Mouse (Mus musculus): ENCODE measurements at regions not wholly inside any gene's neighbourhood (a gene's known extent, or its start where the extent isn't known, plus 50 kb on each side); places are given as distances from the start of the nearest gene placed in this dataset.

- no peak for DNase-seq (ENCODE audit: low spot score)
Measured at GRCm38 (mm10) chr9:115547625-115548325, 237.6 kb upstream of the Stt3b start.

GRCm38 (mm10) chr9:115548722-115549349 lies 238.6 kb upstream of the Stt3b start:
- peak; percentile 10 for DNase-seq (ENCODE audit: low spot score)

- no peak for DNase-seq (ENCODE audit: low spot score)
Measured at GRCm38 (mm10) chr9:115551080-115551479, 240.9 kb upstream of the Stt3b start.

- DNase-seq (ENCODE audit: low spot score): no peak
Measured at GRCm38 (mm10) chr9:115551501-115551900, 241.3 kb upstream of the Stt3b start.

GRCm38 (mm10) chr9:115558131-115558530 lies 247.9 kb upstream of the Stt3b start:
- DNase-seq (ENCODE audit: low spot score): no peak

- DNase-seq (ENCODE audit: low spot score): no peak
Measured at GRCm38 (mm10) chr9:115559521-115559920, 249.3 kb upstream of the Stt3b start.

- no peak for DNase-seq (ENCODE audit: low spot score)
Measured at GRCm38 (mm10) chr9:115561207-115561606, 251.0 kb upstream of the Stt3b start.

- no peak for DNase-seq (ENCODE audit: low spot score)
Measured at GRCm38 (mm10) chr9:115562783-115563182, 252.6 kb upstream of the Stt3b start.

- DNase-seq (ENCODE audit: low spot score): no peak
Measured at GRCm38 (mm10) chr9:115564366-115564765, 254.1 kb upstream of the Stt3b start.

GRCm38 (mm10) chr9:115568693-115569334 lies 258.6 kb upstream of the Stt3b start:
- no peak for DNase-seq (ENCODE audit: low spot score)

GRCm38 (mm10) chr9:115570998-115571397 lies 260.8 kb upstream of the Stt3b start:
- DNase-seq (ENCODE audit: low spot score): no peak

- no peak for DNase-seq (ENCODE audit: low spot score)
Measured at GRCm38 (mm10) chr9:115581116-115581515, 270.9 kb upstream of the Stt3b start.

GRCm38 (mm10) chr9:115583548-115583947 lies 273.3 kb upstream of the Stt3b start:
- no peak for DNase-seq (ENCODE audit: low spot score)

- no peak for DNase-seq (ENCODE audit: low spot score)
Measured at GRCm38 (mm10) chr9:115584874-115585273, 274.7 kb upstream of the Stt3b start.

- no peak for DNase-seq (ENCODE audit: low spot score)
Measured at GRCm38 (mm10) chr9:115592466-115592865, 282.2 kb upstream of the Stt3b start.

GRCm38 (mm10) chr9:115600228-115600627 lies 290.0 kb upstream of the Stt3b start:
- no peak for DNase-seq (ENCODE audit: low spot score)

GRCm38 (mm10) chr9:115600826-115601225 lies 290.6 kb upstream of the Stt3b start:
- no peak for DNase-seq (ENCODE audit: low spot score)

GRCm38 (mm10) chr9:115602772-115603171 lies 292.6 kb upstream of the Stt3b start:
- no peak for DNase-seq (ENCODE audit: low spot score)

- no peak for DNase-seq (ENCODE audit: low spot score)
Measured at GRCm38 (mm10) chr9:115604450-115604849, 294.2 kb upstream of the Stt3b start.

GRCm38 (mm10) chr9:115604968-115605682 lies 294.9 kb upstream of the Stt3b start:
- DNase-seq (ENCODE audit: low spot score): no peak

GRCm38 (mm10) chr9:115607961-115608360 lies 297.7 kb upstream of the Stt3b start:
- no peak for DNase-seq (ENCODE audit: low spot score)

GRCm38 (mm10) chr9:115608377-115608776 lies 298.2 kb upstream of the Stt3b start:
- no peak for DNase-seq (ENCODE audit: low spot score)

GRCm38 (mm10) chr9:115609904-115610303 lies 299.4 kb upstream of the Gadl1 start:
- DNase-seq (ENCODE audit: low spot score): no peak
